Comparison of ENCODE assay signal across 20 mouse cellular contexts in genomic region chr2:174662593-174662992, GRCm38 (mm10). TPM values are rescaled to one million over a fixed set of nuclear protein-coding genes. Genes with fewer than 3 reads are reported as not detected.
DNase-seq lines count a peak whose midpoint lies in the region; ATAC-seq and TF ChIP-seq lines count a peak whose summit lies in the region.
"Had no signal": no experiment of that assay in that cellular context is flagged by ENCODE, and none has a peak within 500 bp of the region (broad histone marks: within the 10 kb centered on the region; RNA-seq: fewer than 3 reads in every experiment).

No protein-coding gene starts in this region.

- TF ChIP-seq CTCF in forebrain, postnatal 0 days (IDR thresholded peaks at IDR 0.05; ENCODE audit: low read depth) = no peak
- no peak for TF ChIP-seq CTCF in brain, embryonic 14.5 days (IDR thresholded peaks at IDR 0.05; ENCODE audit: borderline replicate concordance, extremely low read depth, insufficient read depth, insufficient read length)

- no peaks in the 10 kb centered on the region for H3K9me3 ChIP-seq in forebrain, embryonic 15.5 days
- H3K9me3 ChIP-seq in forebrain, postnatal 0 days (ENCODE audit: low read length) = no peaks in the 10 kb centered on the region
- H3K9me3 ChIP-seq: embryonic facial prominence, embryonic 10.5 days; embryonic facial prominence, embryonic 12.5 days; forebrain, embryonic 13.5 days had no signal

- no peak overlapping the region for H3K4me2 ChIP-seq in forebrain, embryonic 15.5 days (replicated peaks)
- no peak overlapping the region for H3K4me2 ChIP-seq in forebrain, postnatal 0 days (ENCODE audit: low read depth)
- H3K4me2 ChIP-seq: embryonic facial prominence, embryonic 12.5 days; forebrain, embryonic 13.5 days had no signal

- no peak overlapping the region for H3K27ac ChIP-seq in forebrain, embryonic 15.5 days (replicated peaks)
- no peak overlapping the region for H3K27ac ChIP-seq in forebrain, postnatal 0 days (ENCODE audit: low read depth, low read length)
- H3K27ac ChIP-seq: embryonic facial prominence, embryonic 10.5 days; embryonic facial prominence, embryonic 12.5 days; forebrain, embryonic 13.5 days had no signal

- H3K4me3 ChIP-seq in forebrain, embryonic 15.5 days = no peak overlapping the region
- no peak overlapping the region for H3K4me3 ChIP-seq in forebrain, postnatal 0 days (ENCODE audit: low read depth, low read length)
- H3K4me3 ChIP-seq: embryonic facial prominence, embryonic 10.5 days; embryonic facial prominence, embryonic 12.5 days; forebrain, embryonic 13.5 days had no signal

- no peak for TF ChIP-seq POLR2A in brain, embryonic 14.5 days (IDR thresholded peaks at IDR 0.05; ENCODE audit: borderline replicate concordance, extremely low read depth, insufficient read depth, insufficient read length, poor library complexity, severe bottlenecking)

- no peak for DNase-seq in forebrain, postnatal 0 days
- peak; percentile 25 for DNase-seq in layer of hippocampus, adult 9-11 months
- no peak for DNase-seq in layer of hippocampus, postnatal 14 days (ENCODE audit: low spot score in 2 of 2)
- peak; percentile 60 for DNase-seq in brain, embryonic 14.5 days (ENCODE audit: low read depth)
- no peak for DNase-seq in adrenal gland, postnatal 36 days
- DNase-seq: adrenal gland, adult 2 months; adrenal gland, postnatal 10 days; adrenal gland, postnatal 25 days; cerebellum, adult 11-12 months; cerebellum, adult 2 months; cerebellum, adult 9-10 months; cerebellum, postnatal 10 days; cerebellum, postnatal 25 days had no signal

- whole genome bisulfite sequencing in forebrain, embryonic 15.5 days = 73% methylated on average over 1 of the region's 1 CpGs
- WGBS in forebrain, postnatal 0 days = 43% methylated on average over 1 of the region's 1 CpGs

- peak; percentile 70; the same call in 1 of the 2 replicates for ATAC-seq in forebrain, embryonic 15.5 days (replicated peaks)
- ATAC-seq in forebrain, postnatal 0 days = no peak; the same call in 1 of the 2 replicates
- ATAC-seq: forebrain, embryonic 13.5 days had no signal

- no peaks in the 10 kb centered on the region for H3K27me3 ChIP-seq in forebrain, embryonic 15.5 days
- H3K27me3 ChIP-seq in forebrain, postnatal 0 days (ENCODE audit: insufficient read depth, low read length) = no peaks in the 10 kb centered on the region
- H3K27me3 ChIP-seq: embryonic facial prominence, embryonic 12.5 days; forebrain, embryonic 13.5 days had no signal

- no peaks in the 10 kb centered on the region for H3K36me3 ChIP-seq in forebrain, embryonic 15.5 days
- H3K36me3 ChIP-seq in forebrain, postnatal 0 days (ENCODE audit: insufficient read depth) = no peaks in the 10 kb centered on the region
- H3K36me3 ChIP-seq: embryonic facial prominence, embryonic 10.5 days; embryonic facial prominence, embryonic 12.5 days had no signal

- 0 out of 2 replicates have a peak, but pooled peaks cover 4% of the 10 kb centered on the region for H3K4me1 ChIP-seq in forebrain, embryonic 15.5 days
- no peaks in the 10 kb centered on the region for H3K4me1 ChIP-seq in forebrain, postnatal 0 days (ENCODE audit: insufficient read depth)
- H3K4me1 ChIP-seq: forebrain, embryonic 13.5 days had no signal

- no peak overlapping the region for H3K9ac ChIP-seq in forebrain, embryonic 15.5 days (replicated peaks)
- no peak overlapping the region for H3K9ac ChIP-seq in forebrain, postnatal 0 days
- H3K9ac ChIP-seq: embryonic facial prominence, embryonic 12.5 days; forebrain, embryonic 13.5 days had no signal

RNA-seq across cellular contexts. Expression of gene Zfp831, which starts 19.3 kb away (rescaled TPM):
- not detected in 2 replicates for polyA plus RNA-seq in forebrain, embryonic 15.5 days (2015; fragmentation: Nextera tagmentation; extraction: Ambion mirVana)
- total RNA-seq in forebrain, postnatal 0 days (2014; rRNA removed) = under 0.01 and 0.15 TPM in 2 replicates
- polyA plus RNA-seq in forebrain, postnatal 0 days (2015; fragmentation: Nextera tagmentation; extraction: Ambion mirVana) = 0.02 TPM in 1 of 2 replicates, not detected in the other
- 1 to 10 TPM; 9.4 to 9.7 TPM for total RNA-seq in layer of hippocampus, postnatal 14 days (2021)
- 0.01 TPM in 2 replicates for polyA plus RNA-seq in brain, embryonic 14.5 days (2012; rRNA removed)
- under 1 TPM; 0.03 to 0.10 TPM for total RNA-seq in adrenal gland, postnatal 36 days (2021)
- total RNA-seq: ES-E14 had no signal
- polyA plus RNA-seq: C2C12; embryonic facial prominence, embryonic 10.5 days; embryonic facial prominence, embryonic 12.5 days; embryonic facial prominence, embryonic 14.5 days; forebrain, embryonic 13.5 days had no signal

Comparison
In these comparisons a context has a peak if more than half of its experiments do, and no peak if none do; other contexts are left out.
1. DNase-seq: peak in layer of hippocampus, adult 9-11 months (single experiment) and brain, embryonic 14.5 days (single experiment); none in forebrain, postnatal 0 days (single experiment), layer of hippocampus, postnatal 14 days (0 of 2) and adrenal gland, postnatal 36 days (0 of 2).